Mouse (Mus musculus) frontal cortex, postnatal 36 days (tissue): ENCODE data around the gene Pdilt.

ENCODE experiments used
- DNase-seq, 2 experiments: peaks; one replicate each; pipeline ENCODE4 v3.0.0; 2022; ENCODE audit warnings: low spot score in 2 of 2

Gene Pdilt

DNA sequence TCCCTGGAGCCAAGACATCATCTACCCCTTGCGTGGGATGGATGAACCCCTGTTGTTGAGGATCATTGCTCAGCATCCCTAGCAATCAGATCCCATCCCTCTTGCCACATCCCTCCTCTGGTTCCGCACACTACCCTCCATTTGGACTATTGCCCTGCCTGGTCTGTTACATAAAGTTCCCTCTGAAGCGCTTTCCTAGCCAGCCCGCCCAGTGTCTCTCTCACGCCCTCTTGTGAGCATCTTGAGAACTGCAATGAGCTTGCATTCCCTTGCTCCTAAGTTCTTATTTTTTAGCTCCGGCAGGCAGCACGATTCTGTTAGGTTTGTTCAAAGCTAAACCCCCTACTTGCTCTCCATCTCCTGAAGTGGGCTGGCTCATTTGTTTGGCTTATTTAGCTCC is 10.2 kb downstream of the Pdilt start:
- DNase-seq, result peak; percentile 60 to 70

DNA sequence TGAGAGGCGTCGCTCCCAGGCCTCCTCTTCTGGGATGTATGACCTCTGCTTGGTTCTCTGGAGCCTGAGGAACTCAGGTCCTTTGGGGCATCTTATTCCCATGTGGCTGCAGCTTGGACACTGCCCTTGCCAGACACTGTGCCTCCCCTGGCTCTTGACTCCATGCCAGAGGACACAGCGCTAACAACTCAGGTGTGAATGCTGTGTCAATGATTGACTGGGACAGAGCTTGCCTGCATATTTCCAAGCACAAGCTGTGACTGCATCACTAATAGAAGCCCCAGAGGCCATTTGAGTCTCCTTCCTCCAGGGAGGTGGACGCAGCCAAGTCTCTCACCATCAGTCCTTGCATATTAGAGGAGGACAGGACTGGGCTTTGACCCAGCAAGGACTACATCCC is 12.1 kb downstream of the Pdilt start:
- DNase-seq, result no peak

DNA sequence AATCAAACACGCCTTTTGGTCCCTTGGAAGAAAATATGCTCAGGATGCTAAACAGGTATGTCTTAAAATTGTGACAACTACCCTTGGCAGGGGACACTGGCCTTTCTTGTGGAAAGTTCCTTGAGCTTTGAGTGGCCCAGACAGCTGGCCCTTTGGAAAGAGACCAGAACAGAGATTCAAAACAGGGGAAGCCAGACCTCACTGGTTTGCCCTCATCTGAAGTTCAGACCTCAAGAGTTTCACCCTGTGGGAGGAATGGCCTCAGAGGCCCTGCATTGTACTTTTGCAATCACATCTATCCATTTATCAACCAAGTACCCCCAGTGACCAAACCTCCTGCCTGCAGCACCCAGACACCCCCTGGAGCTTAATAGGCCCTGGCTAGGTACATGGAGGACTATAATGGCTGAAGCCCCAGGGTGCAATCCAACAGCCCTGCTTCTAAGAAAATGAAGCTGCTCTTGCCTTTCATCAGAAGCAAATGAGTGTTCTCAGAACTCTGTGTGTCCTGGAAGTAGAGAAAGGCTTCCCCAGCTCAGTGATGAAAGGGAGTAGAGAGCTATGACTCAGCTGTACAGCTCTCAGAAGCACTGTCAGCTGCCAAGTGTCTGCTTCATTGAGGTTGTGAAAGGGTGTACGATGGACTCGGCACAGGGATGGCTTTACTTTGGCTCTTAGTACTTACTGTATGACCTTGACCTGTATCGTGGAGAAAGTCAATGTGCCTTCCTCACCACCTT is 33.1 kb downstream of the Pdilt start:
- peak; percentile 5 to 7 for DNase-seq

DNA sequence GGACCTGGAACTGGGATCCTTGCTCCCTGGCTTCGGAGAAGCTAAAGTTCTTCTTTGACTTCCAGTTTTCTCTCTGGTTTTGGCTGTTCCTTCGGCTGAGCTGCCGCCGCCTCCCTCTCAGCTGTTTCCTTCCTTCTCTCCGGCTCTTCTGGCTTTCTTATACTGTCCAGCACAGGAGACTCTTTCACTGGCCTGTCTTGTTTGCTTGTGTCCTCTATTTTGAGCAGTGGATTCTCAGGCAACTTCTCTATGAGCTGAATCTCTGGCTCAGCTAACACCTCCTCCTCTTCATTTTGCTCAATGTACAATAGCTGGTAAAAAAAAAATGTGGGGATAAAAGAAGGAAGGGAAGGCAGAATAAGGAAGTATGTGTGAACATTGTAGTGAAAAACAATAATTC is 36.6 kb downstream of the Pdilt start:
- peak; percentile 6 to 20 for DNase-seq

DNA sequence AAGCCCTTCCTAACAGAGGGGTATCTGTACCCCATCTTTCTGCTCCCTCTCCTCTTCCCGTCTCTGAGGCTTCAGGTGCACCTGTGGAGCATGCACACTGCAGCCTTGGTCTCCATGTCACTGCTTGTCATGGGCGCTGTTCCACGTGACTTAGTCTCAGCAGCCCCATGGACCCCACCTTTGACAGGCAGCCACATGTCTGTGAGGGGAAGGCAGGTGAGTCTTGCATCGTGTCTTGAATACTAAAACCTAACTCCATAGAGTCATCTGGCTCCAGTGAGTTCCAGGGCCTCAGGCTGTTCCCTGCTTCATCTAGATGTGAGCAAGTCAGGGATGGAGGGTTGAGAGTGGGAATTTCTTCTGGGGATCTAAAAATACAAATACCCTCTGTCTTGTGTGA is 39.1 kb downstream of the Pdilt start:
- DNase-seq, result no peak

DNA sequence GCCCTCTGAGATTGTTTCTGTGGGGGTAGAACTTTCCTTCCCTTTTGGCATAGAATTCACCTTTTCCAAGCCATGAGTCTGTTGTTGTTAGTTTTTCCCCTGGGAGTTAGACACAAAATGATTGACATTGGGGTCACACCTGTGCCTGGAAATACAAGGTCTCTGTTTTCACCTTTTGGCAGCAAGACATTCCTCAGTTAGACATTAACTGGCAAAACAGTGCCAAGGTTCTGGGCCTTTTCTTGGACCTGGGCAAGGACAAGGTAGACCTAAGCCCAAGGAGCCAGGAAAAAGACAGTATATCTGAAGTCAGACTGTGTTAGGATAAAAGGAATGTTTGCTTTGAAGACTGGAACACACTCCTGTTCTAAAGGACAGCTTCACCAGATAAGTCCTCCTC is 44.0 kb downstream of the Pdilt start, which contains the start of gene Umod:
Gene Umod, minus strand, starts transcription at position 27 of the 400 bp plus-strand sequence.
- DNase-seq, result no peak

DNA sequence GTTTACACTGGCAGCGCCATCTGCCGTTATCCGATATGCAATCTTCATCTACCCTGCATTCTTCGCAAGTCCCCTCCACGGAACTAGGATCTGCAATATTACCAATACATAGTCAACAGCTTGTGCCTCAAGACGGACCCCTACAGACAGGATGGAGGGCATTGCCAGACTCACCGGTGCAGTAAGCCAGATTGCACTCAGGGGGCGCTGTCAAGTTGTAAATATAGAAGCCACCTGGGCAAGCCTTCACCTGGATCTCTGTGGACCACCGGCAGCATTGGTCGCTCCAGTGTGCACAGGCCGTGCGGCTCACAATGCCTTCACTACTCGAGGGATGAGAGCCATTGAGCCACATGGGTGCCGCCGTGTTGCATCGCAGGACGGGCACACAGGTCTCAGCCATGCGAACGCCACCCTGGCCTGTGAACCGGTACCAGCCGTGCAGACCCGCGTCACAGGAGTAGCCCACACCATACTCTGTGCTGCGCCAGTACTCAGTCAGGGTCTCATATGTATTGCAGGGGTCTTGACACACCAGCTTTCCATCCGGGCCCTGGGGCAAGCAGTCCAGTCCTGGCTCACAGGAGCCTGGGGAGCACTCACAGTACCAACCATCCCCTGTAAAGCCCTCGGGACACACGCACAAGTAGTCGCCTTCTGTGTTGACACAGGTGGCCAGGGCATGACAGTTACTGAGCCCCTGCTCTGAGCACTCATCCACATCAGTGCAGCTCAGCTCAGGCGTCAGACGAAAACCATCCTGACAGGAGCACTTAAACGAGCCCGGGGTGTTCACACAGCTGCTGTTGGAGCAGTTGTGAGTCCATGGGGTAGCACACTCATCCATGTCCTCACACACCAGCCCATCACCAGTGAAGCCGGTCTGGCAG is 46.5 kb downstream of the Pdilt start:
- DNase-seq, result no peak

DNA sequence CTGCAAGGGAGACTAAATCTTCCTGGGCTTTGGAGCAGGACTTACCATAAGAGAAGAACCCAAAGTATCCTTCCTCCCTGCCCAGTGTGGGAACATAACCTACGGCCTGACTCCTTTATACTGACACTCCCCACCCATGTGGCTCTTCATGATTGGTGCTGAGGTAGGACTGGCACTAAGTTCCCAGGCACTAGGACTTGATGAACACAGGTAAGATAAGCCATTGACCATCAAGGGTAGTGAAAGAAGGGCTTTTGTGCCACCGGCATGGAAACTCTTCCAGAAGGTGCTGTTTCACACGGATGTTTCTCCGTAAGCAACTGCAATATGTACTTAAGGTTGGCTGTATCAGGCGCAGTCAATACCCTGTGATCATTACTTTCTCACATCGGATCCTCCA is 64.1 kb downstream of the Pdilt start, which contains the start of gene Gp2:
Gene Gp2, minus strand, starts transcription at position 101 of the 400 bp plus-strand sequence.
- no peak for DNase-seq

DNA sequence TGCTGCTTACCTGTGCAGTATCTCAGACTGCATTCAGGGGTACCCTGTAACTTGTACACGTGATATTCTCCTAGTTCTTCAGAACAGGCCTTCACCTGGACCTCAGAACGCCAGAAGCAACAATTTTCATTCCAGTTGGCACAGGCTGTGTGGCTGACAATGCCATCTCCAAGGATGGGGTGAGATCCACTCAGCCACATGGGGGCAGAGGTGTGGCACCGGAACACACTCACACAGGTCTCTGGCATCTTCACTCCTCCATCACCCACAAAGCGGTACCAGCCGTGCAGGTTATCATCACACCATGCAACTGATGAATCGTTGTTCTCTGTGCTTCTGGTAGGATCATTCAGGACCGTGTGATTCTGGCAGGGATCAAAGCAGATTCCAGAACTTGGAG is 69.1 kb downstream of the Pdilt start:
- no peak for DNase-seq

DNA sequence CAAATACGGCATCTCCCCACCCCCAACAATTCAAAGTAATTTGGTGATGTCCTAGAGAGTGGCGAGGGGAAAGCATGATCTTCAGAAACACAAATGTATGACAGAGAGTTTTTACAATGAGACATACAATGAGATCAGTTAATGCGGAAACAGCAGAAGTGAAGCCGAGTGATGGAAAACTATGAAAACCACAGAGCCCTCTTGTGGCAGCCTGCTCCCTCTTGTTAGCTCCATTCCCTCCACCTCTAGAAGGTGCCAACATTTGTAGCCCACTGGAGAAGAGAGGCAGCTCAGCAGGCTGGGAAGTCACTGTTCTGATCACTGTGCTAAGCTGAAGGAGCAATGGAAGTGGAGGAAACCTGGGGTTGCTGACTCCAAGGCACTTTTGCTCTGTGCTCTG is 79.4 kb downstream of the Pdilt start:
- peak; percentile 10 to 13 for DNase-seq

DNA sequence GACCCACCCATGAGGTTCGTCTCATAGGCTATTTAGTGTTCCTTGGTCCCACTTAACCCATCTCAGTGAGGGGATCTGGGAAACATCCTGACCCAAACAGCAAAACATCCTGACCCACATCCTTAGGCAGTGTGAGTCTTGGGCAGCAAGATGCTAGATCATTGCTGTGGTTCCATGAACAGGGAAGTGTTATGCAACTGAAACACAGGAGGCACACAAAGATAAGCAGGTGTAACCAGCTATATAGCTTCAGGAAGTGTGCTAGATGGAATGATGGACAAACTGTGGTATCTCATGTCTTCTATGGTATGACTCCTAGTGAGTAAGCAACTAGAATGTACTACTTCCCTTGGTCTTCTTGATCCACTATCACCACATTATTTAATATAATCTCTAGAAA is 81.4 kb downstream of the Pdilt start:
- DNase-seq, result no peak
